Mouse (Mus musculus) small intestine, adult 2 months (tissue): ENCODE data around the gene Edaradd. TPM values are rescaled to one million over a fixed set of nuclear protein-coding genes. Genes with fewer than 3 reads are reported as not detected.
"Not testable (repeated sequence)": the region's sequence is repeated elsewhere in the genome, so short reads cannot be mapped to it uniquely, and the experiment has no call there.

ENCODE experiments used
- H3K27ac ChIP-seq: fragments of 200-500 bp; 2 replicates; pipeline ENCODE4 v1.5.1; 2012; ENCODE audit warnings: low read depth, low read length, control low read depth, inconsistent platforms; ENCODE audit not compliant: insufficient read depth
- H3K27me3 ChIP-seq: fragments of 200-500 bp; 2 replicates; pipeline ENCODE4 v1.6.1; 2012; ENCODE audit warnings: mild to moderate bottlenecking, moderate library complexity, low read length, inconsistent platforms; ENCODE audit not compliant: control insufficient read depth, insufficient read depth
- H3K36me3 ChIP-seq: fragments of 200-500 bp; 2 replicates; pipeline ENCODE4 v1.6.1; 2012; ENCODE audit warnings: mild to moderate bottlenecking, low read length, control low read depth, inconsistent platforms; ENCODE audit not compliant: control insufficient read depth, insufficient read depth
- H3K4me1 ChIP-seq: fragments of 200-500 bp; 2 replicates; pipeline ENCODE4 v1.6.1; 2012; ENCODE audit warnings: low read length, inconsistent platforms, mixed read lengths; ENCODE audit not compliant: control insufficient read depth, insufficient read depth, insufficient read length
- H3K4me3 ChIP-seq: fragments of 200-500 bp; 2 replicates; pipeline ENCODE4 v1.5.1; 2012; ENCODE audit warnings: low read depth, mild to moderate bottlenecking, control low read depth, inconsistent platforms, low read length, moderate library complexity
- CTCF ChIP-seq: fragments of 200-500 bp; IDR thresholded peaks from 2 replicates; pipeline ENCODE4 v1.5.1; 2012; ENCODE audit warnings: low read depth, mild to moderate bottlenecking, control low read depth, inconsistent platforms, low read length, moderate library complexity, mixed read lengths; ENCODE audit not compliant: insufficient replicate concordance, insufficient read length; ENCODE audit errors: extremely low read depth
- POLR2A ChIP-seq: fragments of 200-500 bp; IDR thresholded peaks from 2 replicates; pipeline ENCODE4 v1.6.1; 2012; ENCODE audit warnings: low read depth, mild to moderate bottlenecking, control low read depth, inconsistent platforms, low read length, moderate library complexity
- WGBS: fragments of 180-500 bp; shearing (Covaris S2); methylation state at CpG from one replicate; pipeline ENCODE4 v1.1.7; 2018; 5-methylcytosine and 5-hydroxymethylcytosine counted together
- polyA plus RNA-seq: library from polyadenylated mRNA; depleted of rRNA; stranded (reverse); fragments of >200 nt; gene quantifications from 2 replicates; pipeline ENCODE4 v1.2.3, GENCODE M21; 2012

Edaradd gene
- polyA plus RNA-seq, 1 experiment = 0.14 TPM

DNA sequence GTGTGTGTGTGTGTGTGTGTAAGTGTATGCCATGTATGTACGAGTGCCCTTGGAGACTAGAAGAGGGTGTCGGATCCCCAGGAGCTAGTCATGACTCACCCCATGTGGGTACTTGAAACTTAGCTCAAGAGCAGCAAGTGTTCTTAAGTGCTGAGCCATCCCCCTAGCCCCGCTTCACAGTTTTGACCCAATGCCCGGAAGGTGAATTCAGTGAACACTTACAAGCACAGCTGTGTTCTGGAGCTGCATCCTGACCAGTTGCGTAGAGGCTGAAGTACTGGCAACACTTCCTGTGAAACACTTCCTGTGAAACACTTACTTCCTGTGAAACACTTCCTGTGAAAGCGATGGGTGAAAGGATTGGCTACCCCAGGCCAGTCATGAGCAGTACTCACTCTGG lies 45.0 kb downstream of the Edaradd start:
- no peak overlapping the region; the same call in 1 of the 2 replicates for H3K4me3 ChIP-seq
- TF ChIP-seq POLR2A = no peak
- no peak for TF ChIP-seq CTCF
- H3K27ac ChIP-seq = no peak overlapping the region
- H3K36me3 ChIP-seq = no peaks in the 10 kb centered on the region
- no peaks in the 10 kb centered on the region for H3K4me1 ChIP-seq
- WGBS = 84% methylated on average over 6 of the region's 6 CpGs
- no peaks in the 10 kb centered on the region for H3K27me3 ChIP-seq

DNA sequence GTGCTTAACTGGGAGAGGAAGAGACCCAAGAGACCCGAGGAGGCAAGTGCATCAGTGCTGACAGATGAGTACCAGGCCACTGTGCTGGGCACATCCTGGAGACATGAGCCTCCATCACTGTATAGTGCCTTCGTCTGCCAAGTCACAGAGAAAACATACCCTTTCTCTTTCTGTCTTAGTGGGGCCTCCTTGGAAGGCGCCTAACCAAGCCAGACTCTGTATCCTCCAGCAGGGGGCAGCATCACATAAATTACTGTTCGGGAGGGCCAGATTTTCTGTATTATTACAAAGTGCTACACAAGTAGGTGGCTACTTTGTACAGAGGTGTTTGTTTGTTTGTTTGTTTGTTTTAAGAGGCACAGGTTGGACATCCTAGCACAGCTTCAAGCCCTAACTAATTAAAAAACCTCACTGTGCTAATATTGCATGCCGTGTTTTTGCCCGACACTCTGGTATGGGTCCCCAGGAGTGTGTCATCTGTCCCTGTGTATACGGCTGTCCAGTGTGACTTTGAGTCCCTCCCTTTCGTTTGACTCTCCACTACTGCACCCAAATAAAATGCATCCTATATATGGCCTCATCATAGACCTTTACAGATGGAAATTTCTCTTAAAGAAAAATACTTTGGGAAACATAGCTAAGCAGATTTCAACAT lies 46.4 kb downstream of the Edaradd start:
- no peaks in the 10 kb centered on the region for H3K27me3 ChIP-seq
- 33% methylated on average over 8 of the region's 8 CpGs for WGBS
- H3K4me3 ChIP-seq = no peak overlapping the region

DNA sequence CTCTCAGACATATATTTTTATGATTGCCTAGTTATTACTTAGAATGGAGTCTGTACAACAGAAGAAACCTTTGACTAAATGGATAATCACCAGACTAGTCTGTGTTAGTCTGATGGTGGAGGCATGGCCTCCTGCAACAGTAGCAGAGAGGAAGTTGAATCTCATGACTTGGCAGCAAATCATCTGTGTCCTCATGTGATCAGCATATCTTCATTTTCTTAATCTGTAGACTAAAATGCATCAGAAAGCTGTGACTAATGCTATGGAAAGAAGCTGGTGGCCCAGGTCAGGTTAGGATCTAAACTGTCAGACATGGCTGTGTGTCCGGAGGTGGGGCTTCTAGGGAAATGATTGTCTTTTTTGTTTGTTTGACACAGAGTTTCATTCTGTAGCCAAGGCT lies 51.8 kb downstream of the Edaradd start:
- TF ChIP-seq CTCF = no peak
- no peak for TF ChIP-seq POLR2A
- no peaks in the 10 kb centered on the region for H3K36me3 ChIP-seq
- H3K4me1 ChIP-seq = no peaks in the 10 kb centered on the region
- H3K27me3 ChIP-seq = no peaks in the 10 kb centered on the region
- no peak overlapping the region for H3K4me3 ChIP-seq
- 60% methylated on average over 1 of the region's 1 CpGs for WGBS
- no peak overlapping the region for H3K27ac ChIP-seq

More for the DNA sequence above, 46.4 kb downstream of the Edaradd start:
- no peaks in the 10 kb centered on the region for H3K4me1 ChIP-seq
- TF ChIP-seq CTCF = peak; percentile 82; the same call in 1 of the 2 replicates
- no peak for TF ChIP-seq POLR2A
- no peak overlapping the region for H3K27ac ChIP-seq
- H3K36me3 ChIP-seq = no peaks in the 10 kb centered on the region

DNA sequence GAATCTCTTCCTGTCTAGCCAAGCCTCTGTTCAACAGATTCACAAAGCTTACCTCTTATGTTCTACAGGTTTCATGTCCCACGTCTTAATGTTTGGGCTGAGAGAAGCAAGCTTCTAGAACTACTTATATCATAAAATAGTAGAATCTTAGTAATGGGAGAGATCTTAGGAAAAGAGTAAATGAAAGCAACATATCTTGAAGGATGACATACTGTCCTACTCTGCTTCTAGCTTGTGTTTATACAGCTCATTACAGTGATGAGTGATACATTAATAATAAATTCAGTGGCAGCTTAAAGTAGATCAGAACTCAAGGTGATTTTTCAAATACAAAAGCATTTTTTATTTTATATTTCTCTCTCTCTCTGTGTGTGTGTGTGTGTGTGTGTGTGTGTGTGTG lies 55.4 kb downstream of the Edaradd start, which contains the start of gene Lgals8:
Gene Lgals8, minus strand, starts transcription at position 101 of the 400 bp plus-strand sequence.
- Histone ChIP-seq H3K4me3 (no peak within 1 kb of the TSS), H3K4me1 (no peaks in the 10 kb centered on the region; the same call in 1 of the 2 replicates), H3K27me3 (no peaks in the 10 kb centered on the region), H3K36me3 (no peaks in the 10 kb centered on the region), H3K27ac (no peak within 1 kb of the TSS)
- no peak for TF ChIP-seq POLR2A
- TF ChIP-seq CTCF = no peak
- WGBS = 77% methylated on average over 1 of the region's 1 CpGs

DNA sequence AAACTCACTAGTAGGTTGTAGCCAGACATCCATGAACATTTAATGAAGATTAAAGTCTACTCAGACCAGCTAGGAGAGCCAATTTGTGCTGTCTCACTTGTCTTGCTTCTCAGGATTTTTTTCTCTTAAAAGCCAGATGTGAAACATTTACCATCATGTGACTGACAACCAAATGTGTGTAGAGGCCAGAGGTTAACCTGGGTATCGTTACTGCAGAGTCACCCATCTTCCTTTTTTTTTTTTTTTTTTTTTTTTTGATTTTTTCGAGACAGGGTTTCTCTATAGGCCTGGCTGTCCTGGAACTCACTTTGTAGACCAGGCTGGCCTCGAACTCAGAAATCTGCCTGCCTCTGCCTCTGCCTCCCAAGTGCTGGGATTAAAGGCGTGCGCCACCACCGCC lies 56.1 kb downstream of the Edaradd start:
- not testable (repeated sequence) for H3K4me3 ChIP-seq, H3K4me1 ChIP-seq, H3K27ac ChIP-seq, H3K27me3 ChIP-seq, H3K36me3 ChIP-seq
- WGBS = 83% methylated on average over 6 of the region's 6 CpGs

DNA sequence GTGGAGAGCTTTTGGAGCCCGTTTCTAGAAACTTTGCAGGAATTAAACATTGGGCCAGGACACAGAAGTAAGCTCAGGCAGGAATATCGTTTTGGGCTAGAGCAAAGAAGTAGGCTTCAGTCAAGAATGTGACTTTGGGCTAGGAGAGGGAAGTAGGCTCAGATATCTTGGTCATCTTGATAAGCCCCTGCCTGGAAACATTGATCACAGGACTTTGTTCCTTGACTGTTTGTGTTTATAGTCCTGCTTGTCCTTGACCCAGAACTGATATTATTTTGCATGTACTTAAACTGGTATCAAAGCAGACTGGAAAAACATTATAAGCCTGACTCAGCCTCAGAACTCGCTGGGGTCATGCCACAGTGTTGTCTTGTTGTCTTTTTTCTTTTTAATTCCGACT lies 57.6 kb downstream of the Edaradd start:
- no peak for TF ChIP-seq CTCF
- no peak for TF ChIP-seq POLR2A
- no peak overlapping the region for H3K4me3 ChIP-seq
- peaks cover 8% of the 10 kb centered on the region for H3K36me3 ChIP-seq
- WGBS = 83% methylated on average over 4 of the region's 4 CpGs
- H3K27me3 ChIP-seq = no peaks in the 10 kb centered on the region
- H3K4me1 ChIP-seq = peaks cover 3% of the 10 kb centered on the region
- no peak overlapping the region for H3K27ac ChIP-seq

DNA sequence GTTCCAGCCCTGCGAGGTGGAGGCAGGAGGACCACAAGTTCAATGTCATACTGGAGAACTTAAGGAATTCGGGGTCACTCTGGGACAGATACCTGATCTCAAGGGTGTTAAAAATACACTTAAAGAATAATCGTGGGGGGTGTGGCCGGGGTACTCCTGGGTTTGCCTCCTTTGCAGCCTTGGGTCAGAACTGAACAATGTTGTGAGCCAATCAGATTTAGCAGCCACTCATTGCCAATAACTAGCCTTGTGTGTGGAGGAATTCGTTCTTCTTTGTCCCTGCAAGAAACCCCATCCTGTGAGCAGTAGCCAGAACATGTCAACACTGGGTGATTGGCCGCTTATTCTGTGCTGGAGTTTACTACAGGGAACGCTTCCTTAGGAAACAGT lies 58.5 kb downstream of the Edaradd start:
- Histone ChIP-seq H3K4me1 (peaks cover 6% of the 10 kb centered on the region), H3K27me3 (no peaks in the 10 kb centered on the region), H3K27ac (peak overlapping the region; percentile 24; the same call in 1 of the 2 replicates), H3K4me3 (peak overlapping the region; percentile 75), H3K36me3 (peaks cover 8% of the 10 kb centered on the region)
- TF ChIP-seq POLR2A (no peak), CTCF (no peak)
- 2% methylated on average over 7 of the region's 7 CpGs for WGBS
